Mouse (Mus musculus): Measurements from ENCODE around the gene Ank2. TPM values are rescaled to one million over a fixed set of nuclear protein-coding genes. Genes with fewer than 3 reads are reported as not detected.

Gene Ank2
- polyA plus RNA-seq, 1 experiment from 2014 or later = 3.9 TPM

- peak; percentile 79 for DNase-seq (ENCODE audit: low spot score)
- Histone ChIP-seq H3K36me3 (ENCODE audit: insufficient read depth, low read length) (no peaks in the 10 kb centered on the region), H3K27me3 (replicated peaks; ENCODE audit: insufficient read depth, low read length) (no peaks in the 10 kb centered on the region), H3K9ac (replicated peaks; ENCODE audit: low read depth) (no peak overlapping the region), H3K4me1 (ENCODE audit: insufficient read depth, low read depth, low read length) (no peaks in the 10 kb centered on the region), H3K4me3 (ENCODE audit: low read depth, low read length) (no peak overlapping the region), H3K9me3 (ENCODE audit: low read length) (no peaks in the 10 kb centered on the region), H3K27ac (ENCODE audit: low read length) (no peak overlapping the region), H3K4me2 (replicated peaks; ENCODE audit: low read depth, low read length) (no peak overlapping the region)
- ATAC-seq = peak; percentile 55
- no peak for TF ChIP-seq EP300 (IDR thresholded peaks at IDR 0.05)
- TF ChIP-seq CTCF (IDR thresholded peaks at IDR 0.05) = peak; percentile 86
- 66% methylated on average over 11 of the region's 11 CpGs for WGBS
These were observed 520.3 kb downstream of the Ank2 start for GRCm38 (mm10) chr3:126978768-126979410.

GRCm38 (mm10) chr3:126977399-126977798, 521.8 kb downstream of the Ank2 start:
- Histone ChIP-seq H3K36me3 (ENCODE audit: insufficient read depth, low read length) (no peaks in the 10 kb centered on the region), H3K9me3 (ENCODE audit: low read length) (no peaks in the 10 kb centered on the region), H3K27ac (ENCODE audit: low read length) (no peak overlapping the region), H3K27me3 (replicated peaks; ENCODE audit: insufficient read depth, low read length) (no peaks in the 10 kb centered on the region), H3K4me2 (replicated peaks; ENCODE audit: low read depth, low read length) (no peak overlapping the region), H3K4me1 (ENCODE audit: insufficient read depth, low read depth, low read length) (no peaks in the 10 kb centered on the region), H3K4me3 (ENCODE audit: low read depth, low read length) (no peak overlapping the region), H3K9ac (replicated peaks; ENCODE audit: low read depth) (no peak overlapping the region)
- TF ChIP-seq EP300 (IDR thresholded peaks at IDR 0.05) (no peak), CTCF (IDR thresholded peaks at IDR 0.05) (no peak)
- no peak for ATAC-seq
- WGBS = 62% methylated on average over 6 of the region's 6 CpGs
- DNase-seq (ENCODE audit: low spot score) = no peak

GRCm38 (mm10) chr3:126976793-126977192, 522.4 kb downstream of the Ank2 start:
- Histone ChIP-seq H3K27ac (ENCODE audit: low read length) (no peak overlapping the region), H3K27me3 (replicated peaks; ENCODE audit: insufficient read depth, low read length) (no peaks in the 10 kb centered on the region), H3K36me3 (ENCODE audit: insufficient read depth, low read length) (no peaks in the 10 kb centered on the region), H3K4me1 (ENCODE audit: insufficient read depth, low read depth, low read length) (no peaks in the 10 kb centered on the region), H3K9ac (replicated peaks; ENCODE audit: low read depth) (no peak overlapping the region), H3K9me3 (ENCODE audit: low read length) (no peaks in the 10 kb centered on the region), H3K4me2 (replicated peaks; ENCODE audit: low read depth, low read length) (no peak overlapping the region), H3K4me3 (ENCODE audit: low read depth, low read length) (no peak overlapping the region)
- WGBS = 85% methylated on average over 16 of the region's 16 CpGs
- TF ChIP-seq CTCF (IDR thresholded peaks at IDR 0.05) (no peak), EP300 (IDR thresholded peaks at IDR 0.05) (no peak)
- ATAC-seq (no peak), DNase-seq (ENCODE audit: low spot score) (no peak)

- DNase-seq (ENCODE audit: low spot score) (no peak), ATAC-seq (no peak)
- Histone ChIP-seq H3K27ac (ENCODE audit: low read length) (no peak overlapping the region), H3K4me1 (ENCODE audit: insufficient read depth, low read depth, low read length) (no peaks in the 10 kb centered on the region), H3K36me3 (ENCODE audit: insufficient read depth, low read length) (no peaks in the 10 kb centered on the region), H3K27me3 (replicated peaks; ENCODE audit: insufficient read depth, low read length) (no peaks in the 10 kb centered on the region), H3K4me3 (ENCODE audit: low read depth, low read length) (no peak overlapping the region), H3K4me2 (replicated peaks; ENCODE audit: low read depth, low read length) (no peak overlapping the region), H3K9me3 (ENCODE audit: low read length) (no peaks in the 10 kb centered on the region), H3K9ac (replicated peaks; ENCODE audit: low read depth) (no peak overlapping the region)
- 77% methylated on average over 5 of the region's 5 CpGs for WGBS
- TF ChIP-seq EP300 (IDR thresholded peaks at IDR 0.05) = no peak
- no peak for TF ChIP-seq CTCF (IDR thresholded peaks at IDR 0.05)
These were observed 523.7 kb downstream of the Ank2 start for GRCm38 (mm10) chr3:126975409-126975808.

GRCm38 (mm10) chr3:126973551-126973950, 525.6 kb downstream of the Ank2 start:
- TF ChIP-seq CTCF (IDR thresholded peaks at IDR 0.05) (no peak), EP300 (IDR thresholded peaks at IDR 0.05) (no peak)
- Histone ChIP-seq H3K27me3 (replicated peaks; ENCODE audit: insufficient read depth, low read length) (no peaks in the 10 kb centered on the region), H3K27ac (ENCODE audit: low read length) (no peak overlapping the region), H3K36me3 (ENCODE audit: insufficient read depth, low read length) (no peaks in the 10 kb centered on the region), H3K4me1 (ENCODE audit: insufficient read depth, low read depth, low read length) (no peaks in the 10 kb centered on the region), H3K4me3 (ENCODE audit: low read depth, low read length) (no peak overlapping the region), H3K4me2 (replicated peaks; ENCODE audit: low read depth, low read length) (no peak overlapping the region), H3K9me3 (ENCODE audit: low read length) (no peaks in the 10 kb centered on the region), H3K9ac (replicated peaks; ENCODE audit: low read depth) (no peak overlapping the region)
- no peak for ATAC-seq
- WGBS = 82% methylated on average over 2 of the region's 2 CpGs
- no peak for DNase-seq (ENCODE audit: low spot score)

- H3K4me2 ChIP-seq (replicated peaks; ENCODE audit: low read depth, low read length) = no peak overlapping the region
- no peak for DNase-seq (ENCODE audit: low spot score)
- no peak overlapping the region for H3K27ac ChIP-seq (ENCODE audit: low read length)
- no peaks in the 10 kb centered on the region for H3K27me3 ChIP-seq (replicated peaks; ENCODE audit: insufficient read depth, low read length)
- H3K9me3 ChIP-seq (ENCODE audit: low read length) = no peaks in the 10 kb centered on the region
- H3K9ac ChIP-seq (replicated peaks; ENCODE audit: low read depth) = no peak overlapping the region
- TF ChIP-seq EP300 (IDR thresholded peaks at IDR 0.05) (no peak), CTCF (IDR thresholded peaks at IDR 0.05) (no peak)
- no peaks in the 10 kb centered on the region for H3K36me3 ChIP-seq (ENCODE audit: insufficient read depth, low read length)
- WGBS = 94% methylated on average over 9 of the region's 9 CpGs
- H3K4me1 ChIP-seq (ENCODE audit: insufficient read depth, low read depth, low read length) = no peaks in the 10 kb centered on the region
- H3K4me3 ChIP-seq (ENCODE audit: low read depth, low read length) = no peak overlapping the region
- no peak for ATAC-seq
These were observed 527.6 kb downstream of the Ank2 start for GRCm38 (mm10) chr3:126971531-126971930.

Data from lung, postnatal 0 days (tissue).